8 mouse cellular contexts compared by ENCODE assay signal in genomic region chrX:85646204-85646777, GRCm38 (mm10).
DNase-seq lines count a peak whose midpoint lies in the region; ATAC-seq and TF ChIP-seq lines count a peak whose summit lies in the region.

No protein-coding gene starts in this region.

- H3K9ac ChIP-seq in liver, adult 2 months (ENCODE audit: low read depth, low read length) = no peak overlapping the region
- H3K9ac ChIP-seq in midbrain, postnatal 0 days (replicated peaks; ENCODE audit: low read length, poor library complexity, severe bottlenecking) = no peak overlapping the region

- TF ChIP-seq POLR2A in cerebellum, adult 2 months (IDR thresholded peaks at IDR 0.05; ENCODE audit: borderline replicate concordance, insufficient read depth, low read length) = no peak
- TF ChIP-seq POLR2A in liver, adult 2 months (IDR thresholded peaks at IDR 0.05; ENCODE audit: extremely low read depth, insufficient read depth, low read length) = no peak

- H3K4me1 ChIP-seq in cerebellum, adult 2 months (ENCODE audit: control insufficient read depth, insufficient read depth, low read length) = no peaks in the 10 kb centered on the region
- H3K4me1 ChIP-seq in liver, adult 2 months (ENCODE audit: control insufficient read depth, insufficient read depth, low read length) = no peaks in the 10 kb centered on the region
- no peaks in the 10 kb centered on the region for H3K4me1 ChIP-seq in midbrain, postnatal 0 days (ENCODE audit: insufficient read depth, low read length)

- H3K9me3 ChIP-seq in midbrain, postnatal 0 days (ENCODE audit: low read length) = no peaks in the 10 kb centered on the region

- no peak overlapping the region for H3K27ac ChIP-seq in cerebellum, adult 2 months (ENCODE audit: insufficient read depth, low read length)
- no peak overlapping the region for H3K27ac ChIP-seq in liver, adult 2 months (replicated peaks; ENCODE audit: insufficient read depth, low read depth, low read length)
- no peak overlapping the region for H3K27ac ChIP-seq in midbrain, postnatal 0 days (ENCODE audit: low read depth, low read length)

- no peak overlapping the region for H3K4me3 ChIP-seq in cerebellum, adult 2 months (replicated peaks; ENCODE audit: insufficient read depth, low read depth, low read length)
- H3K4me3 ChIP-seq in liver, adult 2 months (ENCODE audit: insufficient read depth, low read depth, low read length) = no peak overlapping the region
- no peak overlapping the region for H3K4me3 ChIP-seq in midbrain, postnatal 0 days (ENCODE audit: low read depth, low read length)

- H3K36me3 ChIP-seq in liver, adult 2 months (ENCODE audit: control insufficient read depth, insufficient read depth, low read length) = no peaks in the 10 kb centered on the region
- no peaks in the 10 kb centered on the region for H3K36me3 ChIP-seq in midbrain, postnatal 0 days (ENCODE audit: insufficient read depth, low read length)

- no peaks in the 10 kb centered on the region for H3K79me2 ChIP-seq in liver, adult 2 months (ENCODE audit: control insufficient read depth, insufficient read depth, low read length)

- ATAC-seq in midbrain, postnatal 0 days (ENCODE audit: low FRiP score) = 0 out of 2 replicates have a peak, but pooled peaks have one; percentile 31

- 35% methylated on average over 8 of the region's 8 CpGs for WGBS in cerebellum, adult 2 months
- 25% methylated on average over 8 of the region's 8 CpGs for WGBS in liver, adult 2 months
- 44% methylated on average over 8 of the region's 8 CpGs for WGBS in midbrain, postnatal 0 days

- TF ChIP-seq CTCF in cerebellum, adult 2 months (IDR thresholded peaks at IDR 0.05; ENCODE audit: borderline replicate concordance, insufficient read depth, low read depth, low read length) = peak; percentile 36; the same call in 1 of the 2 replicates
- TF ChIP-seq CTCF in liver, adult 2 months (IDR thresholded peaks at IDR 0.05; ENCODE audit: low read depth, low read length) = peak; percentile 31; the same call in 1 of the 2 replicates
- TF ChIP-seq CTCF in midbrain, postnatal 0 days (IDR thresholded peaks at IDR 0.05) = peak; percentile 73

- no peaks in the 10 kb centered on the region for H3K27me3 ChIP-seq in cerebellum, adult 2 months (ENCODE audit: control insufficient read depth, insufficient read depth, low read length)
- no peaks in the 10 kb centered on the region for H3K27me3 ChIP-seq in liver, adult 2 months (ENCODE audit: control insufficient read depth, insufficient read depth, low read length)
- H3K27me3 ChIP-seq in midbrain, postnatal 0 days (ENCODE audit: insufficient read depth, low read length) = no peaks in the 10 kb centered on the region

- peak in 1 of 2 experiments; percentile 35 for DNase-seq in cerebellum, adult 2 months
- DNase-seq in cerebellum, adult 11 months = no peak
- DNase-seq in liver, adult 2 months (ENCODE audit: extremely low read depth, low read depth, low spot score) = peak; percentile 42
- no peak for DNase-seq in liver
- DNase-seq in c-Kit-positive CD71-positive TER-119-positive erythroid progenitor cells, embryonic 14.5 days (ENCODE audit: low spot score) = peak; percentile 49
- DNase-seq in hindlimb bud, embryonic 11.5 days (ENCODE audit: extremely low spot score, low read depth, low spot score) = peak; percentile 28
- DNase-seq in midbrain, postnatal 0 days (ENCODE audit: low spot score) = peak; percentile 74
- DNase-seq in right cerebral cortex, postnatal 14 days = no peak

- no peak overlapping the region for H3K4me2 ChIP-seq in midbrain, postnatal 0 days (ENCODE audit: low read depth, low read length, poor library complexity, severe bottlenecking)

Comparison
In these comparisons a context has a peak if more than half of its experiments do, and no peak if none do; other contexts are left out.
1. DNase-seq: peak in liver, adult 2 months (single experiment), c-Kit-positive CD71-positive TER-119-positive erythroid progenitor cells, embryonic 14.5 days (single experiment), hindlimb bud, embryonic 11.5 days (single experiment) and midbrain, postnatal 0 days (single experiment); none in cerebellum, adult 11 months (single experiment), liver (single experiment) and right cerebral cortex, postnatal 14 days (single experiment).
2. Peak in every context shown above with its lines, with median percentiles within 50 percentile points of each other: CTCF ChIP-seq.